Mouse (Mus musculus): ENCODE measurements at regions not wholly inside any gene's neighbourhood (a gene's known extent, or its start where the extent isn't known, plus 50 kb on each side); places are given as distances from the start of the nearest gene placed in this dataset.
A peak's percentile ranks its signal among the peaks of the same experiment; 100 is the strongest.

- TF ChIP-seq CTCF (IDR thresholded peaks at IDR 0.05; ENCODE audit: low read depth), result peak; percentile 69
- no peak for TF ChIP-seq EP300 (optimal IDR thresholded peaks at IDR 0.05)
These were observed 463.6 kb downstream of the Gja1 start for GRCm38 (mm10) chr10:56840732-56841131.
